Mouse (Mus musculus) liver, embryonic 14.5 days (tissue): ENCODE results near the gene Gtpbp1. TPM values are rescaled to one million over a fixed set of nuclear protein-coding genes. Genes with fewer than 3 reads are reported as not detected.
A peak's percentile ranks its signal among the peaks of the same experiment; 100 is the strongest.

Experiments
- ATAC-seq: fragments of 200-750 bp; cut with Nextera tagmentation; 2 replicates; pipeline ENCODE4 v1.8.0; 2017; ENCODE audit warnings: moderate number of reproducible peaks, mild to moderate bottlenecking, moderate library complexity; ENCODE audit not compliant: insufficient read depth
- DNase-seq, 3 experiments: peaks; one replicate each; pipeline ENCODE4 v3.0.0-alpha.2; 2012 to 2013; ENCODE audit warnings: low read depth in 3 of 3, low spot score in 3 of 3
- H3K27ac ChIP-seq: fragments of 300-500 bp; sonication (generic); 2 replicates; pipeline ENCODE4 v1.5.1; 2014; ENCODE audit warnings: moderate library complexity, mild to moderate bottlenecking, control low read depth, inconsistent platforms
- H3K27me3 ChIP-seq: fragments of 300-500 bp; sonication (generic); 2 replicates; pipeline ENCODE4 v1.6.1; 2014; ENCODE audit warnings: mild to moderate bottlenecking, low read length, moderate library complexity; ENCODE audit not compliant: control insufficient read depth, insufficient read depth
- H3K36me3 ChIP-seq: fragments of 300-500 bp; sonication (generic); replicated peaks from 2 replicates; pipeline ENCODE4 v1.6.1; 2014; ENCODE audit warnings: low read depth; ENCODE audit not compliant: control insufficient read depth, insufficient read depth
- H3K4me1 ChIP-seq, 2 experiments: fragments of 200-500 bp in 1 of 2; fragments of 300-500 bp in 1 of 2; sonication (generic) in 1 of 2; replicated peaks; 2 replicates each; pipeline ENCODE4 v1.6.1; 2012 to 2014; ENCODE audit warnings: antibody characterized with exemption in 1 of 2, inconsistent platforms in 1 of 2, low read length in 1 of 2; ENCODE audit not compliant: control insufficient read depth in 2 of 2, insufficient read depth in 2 of 2
- H3K4me2 ChIP-seq: fragments of 300-500 bp; sonication (generic); 2 replicates; pipeline ENCODE4 v1.6.1; 2014; ENCODE audit warnings: low read depth, mild to moderate bottlenecking, control low read depth, moderate library complexity
- H3K4me3 ChIP-seq, 2 experiments: fragments of 200-500 bp in 1 of 2; fragments of 300-500 bp in 1 of 2; sonication (generic) in 1 of 2; 2 replicates each; pipeline ENCODE4 v1.5.1; 2012 to 2014; ENCODE audit warnings: low read depth in 2 of 2, low read length in 2 of 2, mild to moderate bottlenecking in 2 of 2, control low read depth in 1 of 2, inconsistent platforms in 1 of 2, moderate library complexity in 1 of 2; ENCODE audit not compliant: insufficient read depth in 1 of 2
- H3K9ac ChIP-seq: fragments of 300-500 bp; sonication (generic); replicated peaks from 2 replicates; pipeline ENCODE4 v1.6.1; 2014; ENCODE audit warnings: mild to moderate bottlenecking, control low read depth, moderate library complexity
- H3K9me3 ChIP-seq: fragments of 300-500 bp; sonication (generic); 2 replicates; pipeline ENCODE4 v1.6.1; 2016; ENCODE audit warnings: low read length, mixed read lengths; ENCODE audit not compliant: control insufficient read depth
- CTCF ChIP-seq: IDR thresholded peaks from 2 replicates; pipeline ENCODE4 v1.5.1; 2016; ENCODE audit warnings: antibody characterized with exemption, low read depth, control low read depth
- EP300 ChIP-seq: IDR thresholded peaks from 2 replicates; pipeline ENCODE4 v1.6.1; 2016; ENCODE audit warnings: antibody characterized with exemption, low read depth
- WGBS: fragments of 180-500 bp; shearing (Covaris S2); extraction: QIAGEN DNeasy Blood & Tissue Kit; methylation state at CpG from one replicate; pipeline ENCODE4 v1.1.7; 2014; ENCODE audit not compliant: insufficient replicate concordance; 5-methylcytosine and 5-hydroxymethylcytosine counted together
- polyA plus RNA-seq, 2 experiments: library from polyadenylated mRNA; depleted of rRNA in 1 of 2; stranded (reverse) in 1 of 2; unstranded in 1 of 2; fragments of >200 nt; fragmentation: Nextera tagmentation in 1 of 2; extraction: Ambion mirVana in 1 of 2; gene quantifications; 2 replicates each; pipeline versions ENCODE4 v1.2.1 to v1.2.3; 2012 to 2014

Gtpbp1 gene
- polyA plus RNA-seq, 2 experiments = 22.6 to 23.5 TPM

DNA sequence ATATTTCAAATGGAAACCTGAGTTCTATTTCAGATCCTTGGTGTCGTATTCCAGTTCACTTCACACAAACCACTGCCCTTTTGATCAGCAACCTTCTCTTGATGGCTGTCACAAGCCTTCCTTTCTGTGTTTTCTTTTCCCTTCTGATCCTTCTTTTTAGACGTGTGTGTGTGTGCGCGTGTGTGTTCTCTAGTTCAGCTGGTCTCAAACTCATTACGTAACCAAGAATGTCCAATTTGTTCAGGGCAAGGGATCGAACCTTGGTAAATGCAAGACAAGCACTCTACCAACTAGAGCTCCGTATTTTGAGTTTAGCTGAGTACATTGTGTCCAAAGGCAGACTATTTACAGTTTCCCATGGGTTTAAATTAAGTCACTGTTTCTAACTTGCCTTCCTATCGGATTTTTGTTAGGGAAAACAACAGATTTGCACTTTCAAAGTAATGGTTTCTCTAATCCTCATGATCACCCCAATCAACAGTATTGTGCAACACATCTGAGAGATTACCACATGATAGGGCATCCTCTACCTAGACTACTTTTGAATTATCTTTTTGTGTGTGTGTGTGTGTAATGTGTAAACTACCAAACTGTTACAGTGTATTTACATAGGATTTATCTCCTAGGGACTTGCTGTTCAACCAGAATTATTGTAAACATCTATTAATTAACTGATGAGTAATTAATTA is 2.2 kb upstream of the Gtpbp1 start:
- Histone ChIP-seq H3K4me3 (peak overlapping the region; percentile 89), H3K27ac (peak overlapping the region; percentile 95), H3K9ac (peak overlapping the region; percentile 97), H3K27me3 (no peaks in the 10 kb centered on the region), H3K4me1 (peaks cover 44 to 60% of the 10 kb centered on the region in 2 experiments), H3K9me3 (no peaks in the 10 kb centered on the region), H3K36me3 (no peaks in the 10 kb centered on the region), H3K4me2 (peak overlapping the region; percentile 88)
- no peak for DNase-seq
- no peak for ATAC-seq
- WGBS = 6% methylated on average over 8 of the region's 8 CpGs
- TF ChIP-seq EP300 (no peak), CTCF (no peak)

- H3K36me3 ChIP-seq = no peaks in the 10 kb centered on the region; the same call in 1 of the 2 replicates
- H3K4me2 ChIP-seq = peak overlapping the region; percentile 95
- DNase-seq (no peak), ATAC-seq (no peak)
- TF ChIP-seq EP300 = no peak; the same call in 1 of the 2 replicates
- no peaks in the 10 kb centered on the region for H3K27me3 ChIP-seq
- H3K4me3 ChIP-seq = peak overlapping the region; percentile 51 to 94
- H3K4me1 ChIP-seq = peaks cover 46 to 61% of the 10 kb centered on the region in 2 experiments
- no peaks in the 10 kb centered on the region for H3K9me3 ChIP-seq
- WGBS = 12% methylated on average over 24 of the region's 24 CpGs
- peak overlapping the region; percentile 73 for H3K9ac ChIP-seq
- peak overlapping the region; percentile 90 for H3K27ac ChIP-seq
These were observed 801 bp upstream of the Gtpbp1 start for GRCm38 (mm10) chr15:79689662-79690425.

DNA sequence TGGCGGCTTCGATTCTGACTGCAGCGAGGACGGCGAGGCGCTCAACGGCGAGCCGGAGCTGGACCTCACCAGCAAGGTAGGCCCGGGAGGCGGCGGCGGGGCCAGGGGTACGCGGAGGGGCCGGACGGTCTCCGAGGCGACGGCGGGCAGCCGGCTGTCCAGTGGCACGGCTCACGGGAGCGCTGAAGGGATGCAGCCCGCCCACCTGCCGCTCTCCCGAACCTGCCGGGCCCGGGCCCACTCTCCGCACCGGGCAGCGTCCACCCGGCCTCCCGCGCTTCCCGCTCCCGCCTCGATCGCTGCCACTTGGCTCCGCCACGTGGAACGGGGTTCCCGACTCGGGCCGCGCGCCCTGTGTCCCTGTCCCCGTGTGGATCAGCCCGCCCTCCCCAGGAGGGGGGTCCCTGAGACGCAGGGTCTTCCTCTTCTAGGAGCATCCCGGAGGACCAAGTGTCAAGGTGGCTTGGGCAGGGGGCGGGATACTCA is 421 bp downstream of the Gtpbp1 start:
- no peak for DNase-seq

GRCm38 (mm10) chr15:79692334-79692733 is 1.7 kb downstream of the Gtpbp1 start:
- TF ChIP-seq CTCF (no peak), EP300 (no peak)
- Histone ChIP-seq H3K9me3 (no peaks in the 10 kb centered on the region), H3K27me3 (no peaks in the 10 kb centered on the region), H3K36me3 (peaks cover 15% of the 10 kb centered on the region), H3K4me2 (peak overlapping the region; percentile 95), H3K9ac (peak overlapping the region; percentile 94), H3K4me1 (peaks cover 63 to 69% of the 10 kb centered on the region in 2 experiments), H3K4me3 (peak overlapping the region; percentile 45 to 94), H3K27ac (peak overlapping the region; percentile 88)
- no peak for DNase-seq
- ATAC-seq = no peak
- 48% methylated on average over 5 of the region's 5 CpGs for WGBS

More for the DNA sequence above, 421 bp downstream of the Gtpbp1 start:
- no peaks in the 10 kb centered on the region for H3K27me3 ChIP-seq
- peak overlapping the region; percentile 82 for H3K27ac ChIP-seq
- peaks cover 54 to 60% of the 10 kb centered on the region in 2 experiments for H3K4me1 ChIP-seq
- peak overlapping the region; percentile 94 for H3K9ac ChIP-seq
- H3K9me3 ChIP-seq = no peaks in the 10 kb centered on the region
- peaks cover 3% of the 10 kb centered on the region for H3K36me3 ChIP-seq
- peak overlapping the region; percentile 95 for H3K4me2 ChIP-seq
- peak overlapping the region; percentile 65 to 94 for H3K4me3 ChIP-seq
- WGBS = 0% methylated on average over 53 of the region's 53 CpGs
- TF ChIP-seq EP300 = no peak
- TF ChIP-seq CTCF = no peak
- no peak for ATAC-seq

DNA sequence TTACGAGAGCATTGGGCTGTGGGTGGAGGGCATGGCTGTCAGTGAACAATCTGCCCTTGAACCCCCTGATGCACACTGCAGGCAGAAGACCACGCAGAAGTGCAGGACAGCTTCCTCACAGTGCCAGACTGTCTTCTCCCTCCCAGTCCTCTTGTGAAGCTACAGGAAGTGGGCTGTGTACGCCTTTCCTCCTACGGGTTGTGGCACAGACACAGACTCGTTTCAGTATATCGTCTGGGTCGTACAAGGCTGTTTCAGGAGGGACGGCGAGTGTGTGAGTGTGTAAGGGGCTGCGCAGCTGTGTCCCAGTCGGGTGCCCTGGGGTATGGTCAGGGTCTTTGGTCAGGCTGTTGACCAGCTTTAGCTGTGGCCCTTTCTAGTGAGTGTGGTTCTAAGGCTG is 3.1 kb downstream of the Gtpbp1 start:
- Histone ChIP-seq H3K27me3 (no peaks in the 10 kb centered on the region), H3K9ac (peak overlapping the region; percentile 94), H3K9me3 (no peaks in the 10 kb centered on the region), H3K4me1 (peaks cover 60 to 72% of the 10 kb centered on the region in 2 experiments), H3K4me2 (peak overlapping the region; percentile 95), H3K27ac (peak overlapping the region; percentile 88), H3K36me3 (peaks cover 19% of the 10 kb centered on the region), H3K4me3 (peak overlapping the region; percentile 57 to 94)
- 12% methylated on average over 11 of the region's 11 CpGs for WGBS
- no peak for ATAC-seq
- DNase-seq = no peak
- TF ChIP-seq CTCF = no peak
